Mouse (Mus musculus): ENCODE measurements around the gene Zfp341. TPM values are rescaled to one million over a fixed set of nuclear protein-coding genes. Genes with fewer than 3 reads are reported as not detected.

Gene Zfp341
- total RNA-seq, 4 experiments from 2014 or later, result 8.6 to 10.8 (median 9.3) TPM

GRCm38 (mm10) chr2:154670741-154671140 is 57.6 kb downstream of the Zfp341 start:
- no peak for DNase-seq (ENCODE audit: low spot score in 2 of 2)

GRCm38 (mm10) chr2:154674008-154674407 is 60.9 kb downstream of the Zfp341 start:
- no peak for DNase-seq (ENCODE audit: low spot score in 2 of 2)

DNA sequence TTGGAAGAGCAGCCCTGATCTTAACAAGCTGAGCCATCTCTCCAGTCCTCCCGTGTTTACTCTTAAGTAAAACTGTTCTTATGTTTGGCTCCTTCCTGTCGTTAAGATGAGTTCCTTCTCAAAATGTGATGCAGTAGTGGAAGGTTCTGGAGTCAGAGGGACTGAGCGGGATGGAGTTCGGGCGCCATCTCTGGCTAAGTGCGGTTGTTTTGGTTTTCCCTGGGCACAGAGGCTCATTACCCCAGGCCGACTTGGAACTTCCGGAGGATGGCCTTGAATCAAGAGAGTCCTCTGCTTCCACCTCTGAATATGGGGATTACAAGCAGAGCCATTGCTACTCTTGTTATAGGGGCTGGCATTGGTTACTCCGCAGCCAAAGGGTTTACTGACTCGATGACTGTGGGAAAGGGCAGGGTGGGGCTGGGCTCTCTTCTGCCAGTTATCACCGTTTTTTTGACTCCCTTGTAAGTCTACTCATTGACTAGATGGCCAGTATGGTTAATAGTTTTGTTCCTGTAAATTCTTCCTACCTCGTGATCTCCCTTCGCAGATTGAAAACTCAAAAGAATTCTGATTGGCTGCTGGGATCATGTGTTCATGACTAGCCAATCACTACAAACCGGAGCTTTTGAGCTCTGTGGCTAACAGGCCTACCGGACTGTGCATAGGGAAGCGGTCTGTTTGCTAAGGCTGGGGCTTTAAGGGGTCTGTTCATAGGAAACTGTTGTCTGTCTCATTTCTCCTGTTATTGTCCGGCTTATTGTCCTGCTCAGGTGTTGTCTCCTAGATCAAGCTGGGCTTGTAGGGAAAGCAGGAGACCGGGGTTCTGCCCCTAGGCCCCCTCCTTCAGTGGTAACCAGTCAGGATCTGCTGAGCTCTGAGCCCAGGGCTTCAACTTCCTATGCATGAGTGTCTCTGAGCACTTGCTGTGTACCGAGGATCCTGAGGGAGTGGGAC is 63.8 kb downstream of the Zfp341 start:
- DNase-seq (ENCODE audit: low spot score in 2 of 2), result peak in 1 of 2 experiments; percentile 42

DNA sequence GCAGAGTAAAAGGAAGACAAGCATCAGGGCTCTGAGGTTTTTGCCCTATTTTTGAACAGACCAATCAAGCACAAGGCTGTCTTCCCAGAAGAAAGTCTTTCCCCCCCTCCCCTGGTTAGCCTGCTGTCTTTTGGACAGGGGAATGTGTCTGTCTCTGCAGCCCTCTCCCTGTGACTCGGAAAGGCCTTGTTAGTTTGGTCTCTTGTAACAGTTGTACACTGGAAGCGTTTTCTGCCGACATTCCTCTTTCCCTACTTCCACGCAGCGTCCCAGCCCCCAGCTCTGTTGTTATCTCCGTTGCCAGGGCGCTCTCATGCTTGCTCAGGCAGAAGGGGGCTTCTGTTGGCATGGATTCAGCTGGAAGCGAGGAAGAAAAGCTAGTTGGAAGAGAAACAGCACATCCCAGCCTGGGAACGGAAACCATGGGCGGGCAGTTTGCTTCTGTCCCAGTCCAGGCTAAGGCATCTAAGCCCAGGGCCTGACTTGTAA is 64.6 kb downstream of the Zfp341 start:
- peak; percentile 69 to 74 for DNase-seq (ENCODE audit: low spot score in 2 of 2)

- no peak for DNase-seq (ENCODE audit: low spot score in 2 of 2)
These were observed 65.9 kb downstream of the Zfp341 start for GRCm38 (mm10) chr2:154678995-154679394.

DNA sequence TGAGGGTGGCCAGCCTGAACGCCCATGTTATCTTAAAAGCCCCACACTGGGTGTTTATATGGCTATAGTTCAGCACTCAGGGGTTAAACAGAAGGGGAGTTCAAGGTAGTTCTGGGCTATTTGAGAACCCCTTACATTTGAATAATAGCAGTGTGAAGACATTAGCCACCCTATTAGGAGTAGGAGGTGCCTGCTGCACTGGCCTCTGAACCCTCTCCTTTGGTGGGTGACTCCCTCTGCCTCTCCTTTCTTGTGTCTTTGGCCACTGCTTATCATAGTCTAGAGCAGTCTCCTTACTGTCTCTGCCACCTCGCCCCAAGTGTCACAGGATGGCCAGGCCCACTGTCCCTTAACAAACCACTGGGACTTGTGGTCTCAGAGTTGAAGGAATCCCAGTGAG is 67.2 kb downstream of the Zfp341 start:
- no peak for DNase-seq (ENCODE audit: low spot score in 2 of 2)

DNA sequence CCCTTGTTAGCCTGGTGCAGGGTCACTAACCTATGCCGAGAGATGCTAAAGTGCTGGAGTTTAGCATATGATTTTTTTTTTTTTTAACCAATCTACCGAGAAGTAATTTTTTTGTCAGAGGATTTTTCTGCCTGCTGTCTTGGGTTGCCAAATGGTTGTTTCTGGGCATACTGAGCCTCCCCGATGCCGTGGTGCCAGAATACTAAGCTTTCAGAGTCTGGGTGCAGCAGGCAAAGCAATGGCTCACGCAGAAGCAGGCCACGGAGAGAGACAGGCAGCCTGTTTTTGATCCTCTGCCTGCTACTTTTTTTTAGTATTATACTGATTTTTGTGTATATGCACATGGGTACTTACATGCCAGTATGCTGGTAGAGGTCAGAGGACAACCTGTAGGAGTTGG is 67.8 kb downstream of the Zfp341 start:
- DNase-seq (ENCODE audit: low spot score in 2 of 2), result peak in 1 of 2 experiments; percentile 41

DNA sequence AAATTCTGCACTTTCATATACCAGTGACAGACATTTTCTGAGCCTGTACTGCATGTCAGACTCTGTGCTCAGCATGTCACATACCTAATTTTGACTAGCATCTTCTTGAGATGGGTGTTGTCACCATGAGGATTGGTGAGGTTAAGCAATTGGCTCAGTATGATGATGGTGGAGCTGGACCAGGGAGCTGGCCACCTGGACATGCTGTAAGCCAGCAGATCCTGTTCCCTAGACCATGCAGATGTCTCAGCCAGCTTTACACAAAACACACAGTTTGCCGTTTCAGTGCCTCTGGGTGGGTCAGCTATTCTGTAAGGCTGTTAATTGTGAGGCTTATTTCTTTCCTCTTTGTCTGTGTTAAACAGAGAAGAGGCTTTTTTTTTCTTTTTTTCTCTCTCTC is 69.6 kb downstream of the Zfp341 start:
- DNase-seq (ENCODE audit: low spot score in 2 of 2), result no peak

DNA sequence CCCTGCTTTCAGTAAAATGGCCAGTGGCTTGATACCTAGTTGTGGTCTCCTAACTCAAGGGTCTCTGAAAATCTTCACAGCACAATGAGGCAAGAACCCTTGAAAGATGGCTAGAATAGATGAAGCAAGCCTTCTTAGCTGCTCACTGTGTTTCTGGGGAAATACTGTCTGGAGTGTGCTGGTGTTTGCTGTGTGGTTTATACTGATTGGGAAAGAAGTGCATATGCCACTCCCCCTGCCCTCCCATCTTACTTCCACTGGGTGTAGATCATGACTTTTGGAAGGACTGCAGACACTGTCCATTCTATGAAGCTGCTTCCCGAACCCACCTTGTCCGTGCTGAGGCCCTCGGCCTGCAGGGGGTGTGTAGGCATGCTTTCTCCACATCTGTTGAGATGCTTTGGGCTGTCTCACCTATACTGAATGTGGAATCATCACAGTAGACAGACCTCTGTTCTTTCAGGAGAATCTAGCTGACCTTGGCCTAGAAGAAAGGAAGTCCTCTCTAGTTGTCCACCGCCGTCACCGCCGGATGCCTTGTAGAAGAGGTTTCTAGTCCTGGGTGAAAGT is 71.9 kb downstream of the Zfp341 start:
- no peak for DNase-seq (ENCODE audit: low spot score in 2 of 2)

- DNase-seq (ENCODE audit: low spot score in 2 of 2), result no peak
These were observed 72.7 kb downstream of the Zfp341 start for GRCm38 (mm10) chr2:154685772-154686171.

GRCm38 (mm10) chr2:154686819-154687218 is 73.7 kb downstream of the Zfp341 start:
- no peak for DNase-seq (ENCODE audit: low spot score in 2 of 2)

GRCm38 (mm10) chr2:154689391-154689790 is 76.3 kb downstream of the Zfp341 start:
- DNase-seq (ENCODE audit: low spot score in 2 of 2), result no peak

DNA sequence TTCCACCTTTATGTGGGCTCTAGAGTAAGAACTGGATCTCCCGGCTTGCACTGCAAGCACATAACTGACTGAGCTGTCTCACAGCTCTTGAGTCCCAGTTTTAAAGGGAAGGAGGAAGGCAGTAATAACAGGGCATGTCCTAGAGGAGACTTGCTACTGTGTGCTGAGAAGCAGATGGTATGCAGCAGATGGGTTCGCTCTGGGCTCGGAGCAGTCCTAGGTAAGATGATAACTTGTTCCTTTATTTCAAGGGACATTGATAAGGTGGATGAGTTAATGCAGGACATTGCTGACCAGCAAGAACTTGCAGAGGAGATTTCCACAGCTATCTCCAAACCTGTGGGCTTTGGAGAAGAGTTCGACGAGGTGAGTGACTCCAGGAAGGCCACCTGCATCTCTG is 77.9 kb downstream of the Zfp341 start:
- DNase-seq (ENCODE audit: low spot score in 2 of 2), result no peak

- DNase-seq (ENCODE audit: low spot score in 2 of 2), result no peak
These were observed 80.3 kb downstream of the Zfp341 start for GRCm38 (mm10) chr2:154693186-154693940.

- DNase-seq (ENCODE audit: low spot score in 2 of 2), result no peak
These were observed 80.8 kb downstream of the Zfp341 start for GRCm38 (mm10) chr2:154693941-154694256.

- peak in 1 of 2 experiments; percentile 42 for DNase-seq (ENCODE audit: low spot score in 2 of 2)
These were observed 82.6 kb downstream of the Zfp341 start for GRCm38 (mm10) chr2:154695690-154696089.

Other genes with a start within 250 kb of the Zfp341 start
- gene Cdk5rap1, start 240.3 kb upstream of the Zfp341 start, total RNA-seq (2022), result 10 to 100 TPM; 13.6 to 17.1 (median 16.0) TPM
- gene Snta1, start 205.2 kb upstream of the Zfp341 start, total RNA-seq (2022), result 10 to 100 TPM; 41.0 to 45.9 (median 43.5) TPM
- 10 to 100 TPM; 48.9 to 60.8 (median 53.9) TPM for gene Cbfa2t2, start 176.8 kb upstream of the Zfp341 start, total RNA-seq (2022)
- 1 to 10 TPM in 2 of 4 experiments, under 1 TPM in 2; 0.64 to 2.0 (median 0.87) TPM for gene 1700003F12Rik, start 66.2 kb upstream of the Zfp341 start, total RNA-seq (2022)
- gene Actl10, start 61.5 kb upstream of the Zfp341 start, total RNA-seq (2022), result under 1 TPM in 1 of 4 experiments, not detected in 3; 0.40 TPM
- 10 to 100 TPM; 29.2 to 33.2 (median 30.4) TPM for gene Necab3, start 54.4 kb upstream of the Zfp341 start, total RNA-seq (2022)
- 1 to 10 TPM; 3.5 to 5.1 (median 4.5) TPM for gene E2f1, start 43.4 kb upstream of the Zfp341 start, total RNA-seq (2022)
- 10 to 100 TPM; 11.3 to 12.6 (median 11.7) TPM for gene Pxmp4, start 9.6 kb upstream of the Zfp341 start, total RNA-seq (2022)
- gene 4930519P11Rik, start 140 bp downstream of the Zfp341 start, total RNA-seq (2022), result not detected
- 100 to 1,000 TPM; 206 to 234 (median 209) TPM for gene Chmp4b, start 38.4 kb downstream of the Zfp341 start, total RNA-seq (2022)
- gene Gm14214, start 156.7 kb downstream of the Zfp341 start, total RNA-seq (2022), result not detected
- 10 to 100 TPM; 63.5 to 70.0 (median 64.6) TPM for gene Raly, start 177.8 kb downstream of the Zfp341 start, total RNA-seq (2022)
- gene a, start 178.1 kb downstream of the Zfp341 start, total RNA-seq (2022), result not detected

Data from layer of hippocampus, adult 8-10 months (tissue).